Comparison of ENCODE assay signal across 15 mouse cellular contexts in genomic region chr12:14204491-14204890, GRCm38 (mm10).
"Had no signal": no experiment of that assay in that cellular context is flagged by ENCODE, and none has a peak within 500 bp of the region (broad histone marks: within the 10 kb centered on the region; RNA-seq: fewer than 3 reads in every experiment).

No protein-coding gene starts in this region.

- H3K9me3 ChIP-seq: limb, embryonic 13.5 days; limb, embryonic 15.5 days; liver, embryonic 12.5 days; midbrain, embryonic 12.5 days; stomach, embryonic 15.5 days had no signal

- H3K36me3 ChIP-seq: limb, embryonic 13.5 days; limb, embryonic 15.5 days; liver, embryonic 12.5 days; midbrain, embryonic 12.5 days; stomach, embryonic 15.5 days had no signal

- H3K27ac ChIP-seq: limb, embryonic 13.5 days; limb, embryonic 15.5 days; liver, embryonic 12.5 days; liver, embryonic 14.5 days; midbrain, embryonic 12.5 days; stomach, embryonic 15.5 days; stomach, postnatal 0 days had no signal

- ATAC-seq: liver, embryonic 12.5 days had no signal

- H3K9ac ChIP-seq: limb, embryonic 13.5 days; limb, embryonic 15.5 days; liver, embryonic 12.5 days; liver, embryonic 14.5 days; lung, embryonic 14.5 days; midbrain, embryonic 12.5 days; stomach, embryonic 15.5 days had no signal

- H3K27me3 ChIP-seq: limb, embryonic 13.5 days; limb, embryonic 15.5 days; liver, embryonic 12.5 days; midbrain, embryonic 12.5 days; stomach, embryonic 15.5 days had no signal

- DNase-seq: lung, adult 18-20 months; lung, embryonic 14.5 days; lung, postnatal 10 days; lung, postnatal 4 days; right cerebral cortex, postnatal 14 days; thymus, adult 2 months; thymus, postnatal 25 days; thymus, postnatal 4 days had no signal

- H3K4me2 ChIP-seq: limb, embryonic 13.5 days; limb, embryonic 15.5 days; liver, embryonic 12.5 days; lung, embryonic 14.5 days; midbrain, embryonic 12.5 days; stomach, embryonic 15.5 days had no signal

- H3K4me3 ChIP-seq: limb, embryonic 13.5 days; limb, embryonic 15.5 days; liver, embryonic 12.5 days; midbrain, embryonic 12.5 days; stomach, embryonic 15.5 days had no signal

- H3K4me1 ChIP-seq: limb, embryonic 13.5 days; limb, embryonic 15.5 days; liver, embryonic 12.5 days; midbrain, embryonic 12.5 days; stomach, embryonic 15.5 days had no signal
